Comparison of ENCODE assay signal across 8 mouse cellular contexts in genomic region chr17:24706982-24707800, GRCm38 (mm10). TPM values are rescaled to one million over a fixed set of nuclear protein-coding genes. Genes with fewer than 3 reads are reported as not detected.
DNase-seq lines count a peak whose midpoint lies in the region; ATAC-seq and TF ChIP-seq lines count a peak whose summit lies in the region.

Gene Tbl3 (minus strand): TSS chr17:24707660.

- WGBS in cerebellum, adult 2 months, result 3% methylated on average over 32 of the region's 32 CpGs
- WGBS in lung, embryonic 16.5 days, result 3% methylated on average over 32 of the region's 32 CpGs

- peak; percentile 92 for DNase-seq in G1E (ENCODE audit: low spot score)
- peak; percentile 94 to 95 for DNase-seq in cerebellum, adult 2 months
- DNase-seq in forelimb bud, embryonic 11.5 days (ENCODE audit: low read depth, low spot score), result peak; percentile 93
- peak; percentile 87 for DNase-seq in layer of hippocampus, adult 9-10 months (ENCODE audit: low spot score)
- peak; percentile 89 for DNase-seq in ovary, postnatal 10 days (ENCODE audit: low spot score)
- peak; percentile 86 to 88 for DNase-seq in thymus, postnatal 10 days (ENCODE audit: low spot score in 2 of 2)

- no peaks in the 10 kb centered on the region for H3K9me3 ChIP-seq in G1E (replicated peaks)
- no peaks in the 10 kb centered on the region for H3K9me3 ChIP-seq in lung, embryonic 16.5 days (ENCODE audit: control insufficient read depth, low read length)

- peak within 1 kb of the TSS; percentile 75 for H3K4me3 ChIP-seq in G1E (ENCODE audit: low read depth, low read length)
- H3K4me3 ChIP-seq in cerebellum, adult 2 months (replicated peaks; ENCODE audit: insufficient read depth, low read depth, low read length), result peak within 1 kb of the TSS; percentile 82
- peak within 1 kb of the TSS; percentile 90 for H3K4me3 ChIP-seq in lung, embryonic 16.5 days (ENCODE audit: low read length)

- peak within 1 kb of the TSS; percentile 86 for H3K9ac ChIP-seq in lung, embryonic 16.5 days (ENCODE audit: low read length)

- TF ChIP-seq POLR2A in cerebellum, adult 2 months (IDR thresholded peaks at IDR 0.05; ENCODE audit: borderline replicate concordance, insufficient read depth, low read length), result peak; percentile 95

- H3K27ac ChIP-seq in cerebellum, adult 2 months (ENCODE audit: insufficient read depth, low read length), result peak within 1 kb of the TSS; percentile 26; the same call in 1 of the 2 replicates
- H3K27ac ChIP-seq in lung, embryonic 16.5 days (ENCODE audit: low read length), result peak within 1 kb of the TSS; percentile 86

- no peak for TF ChIP-seq CTCF in G1E (IDR thresholded peaks at IDR 0.05; ENCODE audit: low read depth, low read length)
- no peak for TF ChIP-seq CTCF in cerebellum, adult 2 months (IDR thresholded peaks at IDR 0.05; ENCODE audit: borderline replicate concordance, insufficient read depth, low read depth, low read length)

- peak within 1 kb of the TSS; percentile 79 for H3K4me2 ChIP-seq in lung, embryonic 16.5 days (ENCODE audit: low read depth, low read length)

- peaks cover 42% of the 10 kb centered on the region for H3K36me3 ChIP-seq in G1E (replicated peaks)
- H3K36me3 ChIP-seq in lung, embryonic 16.5 days (ENCODE audit: control insufficient read depth, insufficient read depth, low read length), result peaks cover 12% of the 10 kb centered on the region

- H3K27me3 ChIP-seq in G1E (ENCODE audit: insufficient read depth, low read length), result no peaks in the 10 kb centered on the region
- H3K27me3 ChIP-seq in cerebellum, adult 2 months (ENCODE audit: control insufficient read depth, insufficient read depth, low read length), result no peaks in the 10 kb centered on the region
- H3K27me3 ChIP-seq in lung, embryonic 16.5 days (ENCODE audit: control insufficient read depth, insufficient read depth, low read depth, low read length), result no peaks in the 10 kb centered on the region

- H3K4me1 ChIP-seq in G1E (ENCODE audit: insufficient read depth, low read depth, low read length), result peaks cover 31% of the 10 kb centered on the region
- no peaks in the 10 kb centered on the region for H3K4me1 ChIP-seq in cerebellum, adult 2 months (ENCODE audit: control insufficient read depth, insufficient read depth, low read length)
- H3K4me1 ChIP-seq in lung, embryonic 16.5 days (replicated peaks; ENCODE audit: control insufficient read depth, insufficient read depth, low read length), result peaks cover 7% of the 10 kb centered on the region

- peak; percentile 68 for ATAC-seq in G1E (ENCODE audit: extremely low read depth, insufficient number of reproducible peaks, low FRiP score, poor library complexity, severe bottlenecking)
- peak; percentile 90 to 95 for ATAC-seq in hematopoietic stem cell, adult 5-6 weeks (replicated peaks in 1 of 2; ENCODE audit: insufficient read depth in 1 of 2, low FRiP score in 2 of 2, low TSS enrichment in 1 of 2, low read depth in 1 of 2, poor library complexity in 2 of 2, severe bottlenecking in 2 of 2)
- ATAC-seq in lung, embryonic 16.5 days (ENCODE audit: low read depth), result peak; percentile 88

RNA-seq across cellular contexts. Expression of gene Tbl3, which starts in this region (rescaled TPM):
- 9.2 and 17.8 TPM in 2 replicates for total RNA-seq in G1E (2014; fragmentation: Nextera tagmentation)
- 27.7 and 34.0 TPM in 2 replicates for total RNA-seq in G1E (2017)
- polyA plus RNA-seq in G1E (2012), result 15.6 and 25.2 TPM in 2 replicates
- polyA plus RNA-seq in cerebellum, adult 2 months (2012; rRNA removed), result 60.6 and 62.4 TPM in 2 replicates
- total RNA-seq in hematopoietic stem cell, adult 5-6 weeks (2017), result 24.0 and 29.7 TPM in 2 replicates
- 66.9 and 67.9 TPM in 2 replicates for polyA plus RNA-seq in lung, embryonic 16.5 days (2015; fragmentation: Nextera tagmentation; extraction: Ambion mirVana)

Comparison
In these comparisons a context has a peak if more than half of its experiments do, and no peak if none do; other contexts are left out.
1. Peak in every context shown above with its lines: DNase-seq, ATAC-seq, H3K4me3 ChIP-seq and H3K27ac ChIP-seq.